Mouse (Mus musculus): Measurements from ENCODE around the gene Kctd11.
A peak's percentile ranks its signal among the peaks of the same experiment; 100 is the strongest.

The Kctd11 gene

GRCm38 (mm10) chr11:69849128-69849527 is 32.1 kb downstream of the Kctd11 start:
- no peak for DNase-seq (ENCODE audit: low spot score)

GRCm38 (mm10) chr11:69848021-69848420 is 33.2 kb downstream of the Kctd11 start:
- no peak for DNase-seq (ENCODE audit: low spot score)

GRCm38 (mm10) chr11:69846738-69847688 is 34.2 kb downstream of the Kctd11 start:
- peak; percentile 61 for DNase-seq (ENCODE audit: low spot score)

GRCm38 (mm10) chr11:69846198-69846680 is 35.0 kb downstream of the Kctd11 start, which contains the start of gene Plscr3:
Plscr3 (plus strand) TSS chr11:69846376.
- peak; percentile 92 for DNase-seq (ENCODE audit: low spot score)

- no peak for DNase-seq (ENCODE audit: low spot score)
Measured at GRCm38 (mm10) chr11:69838714-69839104, 42.5 kb downstream of the Kctd11 start.

GRCm38 (mm10) chr11:69837952-69838713 is 43.1 kb downstream of the Kctd11 start, which contains the start of gene Tmem256:
Tmem256 (plus strand) TSS chr11:69838514.
- peak; percentile 84 for DNase-seq (ENCODE audit: low spot score)

GRCm38 (mm10) chr11:69837604-69837951 is 43.6 kb downstream of the Kctd11 start, which contains the start of gene Nlgn2:
Nlgn2 (minus strand) TSS chr11:69837784.
- peak; percentile 45 for DNase-seq (ENCODE audit: low spot score)

GRCm38 (mm10) chr11:69836703-69837576 is 44.3 kb downstream of the Kctd11 start:
- no peak for DNase-seq (ENCODE audit: low spot score)

- no peak for DNase-seq (ENCODE audit: low spot score)
Measured at GRCm38 (mm10) chr11:69835966-69836335, 45.3 kb downstream of the Kctd11 start.

- DNase-seq (ENCODE audit: low spot score) = no peak
Measured at GRCm38 (mm10) chr11:69835326-69835965, 45.8 kb downstream of the Kctd11 start.

GRCm38 (mm10) chr11:69834001-69834549 is 47.1 kb downstream of the Kctd11 start:
- DNase-seq (ENCODE audit: low spot score) = no peak

GRCm38 (mm10) chr11:69833554-69833953 is 47.7 kb downstream of the Kctd11 start:
- DNase-seq (ENCODE audit: low spot score) = no peak

GRCm38 (mm10) chr11:69828832-69829231 is 52.4 kb downstream of the Kctd11 start:
- DNase-seq (ENCODE audit: low spot score) = no peak
